Mouse (Mus musculus) inflammation-experienced regulatory T-cells (primary cell): ENCODE results near the gene Pisd. TPM values are rescaled to one million over a fixed set of nuclear protein-coding genes. Genes with fewer than 3 reads are reported as not detected.

Experiments
- polyA plus RNA-seq, 2 experiments: library from polyadenylated mRNA; unstranded; fragments of 100-300 nt; shearing (Covaris generic); gene quantifications; one replicate each; pipeline ENCODE4 v1.2.1; 2017

Pisd gene
- polyA plus RNA-seq: 100 to 1,000 TPM in 1 of 2 experiments, 10 to 100 TPM in 1; 95.1 to 104 TPM

GRCm38 (mm10) chr5:32785313-32785915 lies at the start of gene Pisd:
TSS of gene Pisd (minus strand) at chr5:32785646.

GRCm38 (mm10) chr5:32827009-32827408 lies 41.6 kb upstream of the Pisd start, which contains the start of gene Gm20671:
TSS of gene Gm20671 (minus strand) at chr5:32827109.

Other genes with a start within 250 kb of the Pisd start
- gene Yes1, start 174.5 kb downstream of the Pisd start, polyA plus RNA-seq: 1 to 10 TPM in 1 of 2 experiments, under 1 TPM in 1; 0.34 to 3.0 TPM
- not detected for gene Gm20671, start 41.5 kb upstream of the Pisd start, polyA plus RNA-seq
- gene Prr14l, start 68.6 kb upstream of the Pisd start, polyA plus RNA-seq: 10 to 100 TPM; 20.0 to 27.5 TPM
- gene Depdc5, start 78.1 kb upstream of the Pisd start, polyA plus RNA-seq: 10 to 100 TPM; 16.3 to 25.7 TPM
- gene Ywhah, start 233.2 kb upstream of the Pisd start, polyA plus RNA-seq: 100 to 1,000 TPM; 292 to 363 TPM